Mouse (Mus musculus) kidney, adult 2 months (tissue): ENCODE results near the gene Zbtb11.

ENCODE experiments used
- CTCF ChIP-seq: fragments of 200-500 bp; conservative IDR thresholded peaks from 2 replicates; pipeline ENCODE4 v1.5.1; 2011; ENCODE audit warnings: low read depth, mild to moderate bottlenecking, control low read depth, low read length, moderate library complexity, mixed read lengths; ENCODE audit not compliant: insufficient read depth, insufficient read length
- POLR2A ChIP-seq: fragments of 200-500 bp; IDR thresholded peaks from one replicate; pipeline ENCODE4 v1.6.1; 2011; ENCODE audit warnings: low read depth, low read length, control low read depth

GRCm38 (mm10) chr16:55952771-55953170 is 20.9 kb upstream of the Zbtb11 start:
- TF ChIP-seq CTCF (no peak), POLR2A (no peak)
